Mouse (Mus musculus) mature B cell (primary cell): Measurements from ENCODE around the gene Slc17a6.
"Not testable (repeated sequence)": the region's sequence is repeated elsewhere in the genome, so short reads cannot be mapped to it uniquely, and the experiment has no call there.

ENCODE experiments used
- in situ Hi-C: fragments of 300-500 bp; cut with MboI; formaldehyde crosslinking; loops from 2 replicates; pipeline ENCODE4 v1.14.3; 2019

Gene Slc17a6

GRCm38 (mm10) chr7:51693539-51694217 lies 71.9 kb downstream of the Slc17a6 start:
- in situ Hi-C loops, result no loop called here

GRCm38 (mm10) chr7:51694452-51694851 lies 72.6 kb downstream of the Slc17a6 start:
- in situ Hi-C loops, result no loop called here

- in situ Hi-C loops, result no loop called here
Observed at GRCm38 (mm10) chr7:51709508-51709907, 87.7 kb downstream of the Slc17a6 start.

- in situ Hi-C loops, result not testable (repeated sequence)
Observed at GRCm38 (mm10) chr7:51710346-51710745, 88.5 kb downstream of the Slc17a6 start.

GRCm38 (mm10) chr7:51715771-51716170 lies 94.0 kb downstream of the Slc17a6 start:
- in situ Hi-C loops, result no loop called here
